Mouse (Mus musculus): ENCODE results near the gene Ctla2b. TPM values are rescaled to one million over a fixed set of nuclear protein-coding genes. Genes with fewer than 3 reads are reported as not detected.

The Ctla2b gene
- polyA plus RNA-seq (2014; fragmentation: Illumina TruSeq; extraction: RNeasy Lipid Tissue Mini Kit (QIAGEN cat#74804); ENCODE audit: low read depth, low replicate concordance): 2.2 TPM

GRCm38 (mm10) chr13:60897328-60897727, at the start of gene Ctla2b:
Ctla2b (minus strand) TSS chr13:60897447.

GRCm38 (mm10) chr13:60941884-60942283, 44.6 kb upstream of the Ctla2b start, which contains the start of gene Tpbpa:
Tpbpa (minus strand) TSS chr13:60941984.

DNA sequence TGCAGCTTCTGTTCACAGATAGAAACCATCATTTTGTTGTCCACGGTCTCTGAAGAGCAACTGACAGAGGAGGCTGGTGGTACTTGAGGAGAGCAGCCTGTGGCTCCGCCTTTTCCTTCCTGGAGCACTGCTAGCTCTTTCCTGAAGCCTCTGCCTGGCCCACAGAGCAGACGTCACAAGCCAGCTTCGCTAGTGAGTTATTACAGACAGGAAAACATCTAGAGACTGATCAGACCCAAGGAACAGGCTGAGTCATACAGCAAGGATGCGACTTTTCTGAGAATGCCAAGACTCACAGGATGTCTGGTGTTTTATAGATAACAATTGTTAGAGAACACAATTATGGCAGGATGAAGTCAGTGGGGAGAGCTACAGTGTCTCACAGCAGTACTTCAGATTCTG, 39.3 kb upstream of the Ctla2b start, which contains the start of the genes Gm49391 and Ctla2a:
Gm49391 (minus strand) TSS at position 72 of the 402 bp plus-strand sequence.
Ctla2a (minus strand) TSS at position 126 of the 402 bp plus-strand sequence.

GRCm38 (mm10) chr13:60935490-60935889, 38.2 kb upstream of the Ctla2b start, which contains the start of gene Gm49393:
Gm49393 (minus strand) TSS chr13:60935590.

GRCm38 (mm10) chr13:60904780-60905179, 7.5 kb upstream of the Ctla2b start, which contains the start of gene Tpbpb:
Tpbpb (minus strand) TSS chr13:60904880.

DNA sequence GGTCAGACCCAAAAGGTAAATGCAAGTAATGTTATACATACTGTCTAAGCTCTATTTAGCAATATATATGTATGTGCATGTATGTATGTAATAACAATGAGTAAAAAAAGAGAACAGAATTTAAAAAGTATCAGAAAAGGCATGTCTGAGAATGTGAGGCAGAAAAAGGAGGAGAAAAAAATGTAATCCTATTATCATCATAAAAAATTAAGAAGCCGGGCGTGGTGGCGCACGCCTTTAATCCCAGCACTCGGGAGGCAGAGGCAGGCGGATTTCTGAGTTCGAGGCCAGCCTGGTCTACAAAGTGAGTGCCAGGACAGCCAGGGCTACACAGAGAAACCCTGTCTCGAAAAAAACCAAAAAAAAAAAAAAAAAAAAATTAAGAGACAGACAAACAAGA, 453 bp downstream of the Ctla2b start, which contains the start of gene Gm49392:
Gm49392 (minus strand) TSS at position 101 of the 400 bp plus-strand sequence.

GRCm38 (mm10) chr13:60864281-60864680, 33.0 kb downstream of the Ctla2b start, which contains the start of gene 4930486L24Rik:
4930486L24Rik (minus strand) TSS chr13:60864475.

Other genes starting within 250 kb of the Ctla2b start
- gene BC051665, start 111.1 kb downstream of the Ctla2b start, polyA plus RNA-seq (2014; fragmentation: Illumina TruSeq; extraction: RNeasy Lipid Tissue Mini Kit (QIAGEN cat#74804); ENCODE audit: low read depth, low replicate concordance): not detected
- not detected for gene Ctsll3, start 94.6 kb downstream of the Ctla2b start, polyA plus RNA-seq (2014; fragmentation: Illumina TruSeq; extraction: RNeasy Lipid Tissue Mini Kit (QIAGEN cat#74804); ENCODE audit: low read depth, low replicate concordance)
- not detected for gene 4930486L24Rik, start 33.0 kb downstream of the Ctla2b start, polyA plus RNA-seq (2014; fragmentation: Illumina TruSeq; extraction: RNeasy Lipid Tissue Mini Kit (QIAGEN cat#74804); ENCODE audit: low read depth, low replicate concordance)
- not detected for gene Gm49392, start 553 bp downstream of the Ctla2b start, polyA plus RNA-seq (2014; fragmentation: Illumina TruSeq; extraction: RNeasy Lipid Tissue Mini Kit (QIAGEN cat#74804); ENCODE audit: low read depth, low replicate concordance)
- not detected for gene Tpbpb, start 7.4 kb upstream of the Ctla2b start, polyA plus RNA-seq (2014; fragmentation: Illumina TruSeq; extraction: RNeasy Lipid Tissue Mini Kit (QIAGEN cat#74804); ENCODE audit: low read depth, low replicate concordance)
- gene Gm49393, start 38.1 kb upstream of the Ctla2b start, polyA plus RNA-seq (2014; fragmentation: Illumina TruSeq; extraction: RNeasy Lipid Tissue Mini Kit (QIAGEN cat#74804); ENCODE audit: low read depth, low replicate concordance): 2.3 TPM
- 5.3 TPM for gene Gm49391, start 39.1 kb upstream of the Ctla2b start, polyA plus RNA-seq (2014; fragmentation: Illumina TruSeq; extraction: RNeasy Lipid Tissue Mini Kit (QIAGEN cat#74804); ENCODE audit: low read depth, low replicate concordance)
- gene Ctla2a, start 39.2 kb upstream of the Ctla2b start, polyA plus RNA-seq (2014; fragmentation: Illumina TruSeq; extraction: RNeasy Lipid Tissue Mini Kit (QIAGEN cat#74804); ENCODE audit: low read depth, low replicate concordance): 34.5 TPM
- not detected for gene Tpbpa, start 44.5 kb upstream of the Ctla2b start, polyA plus RNA-seq (2014; fragmentation: Illumina TruSeq; extraction: RNeasy Lipid Tissue Mini Kit (QIAGEN cat#74804); ENCODE audit: low read depth, low replicate concordance)
- not detected for gene Ctsj, start 108.5 kb upstream of the Ctla2b start, polyA plus RNA-seq (2014; fragmentation: Illumina TruSeq; extraction: RNeasy Lipid Tissue Mini Kit (QIAGEN cat#74804); ENCODE audit: low read depth, low replicate concordance)
- not detected for gene Ctsq, start 143.2 kb upstream of the Ctla2b start, polyA plus RNA-seq (2014; fragmentation: Illumina TruSeq; extraction: RNeasy Lipid Tissue Mini Kit (QIAGEN cat#74804); ENCODE audit: low read depth, low replicate concordance)